10 mouse cellular contexts compared by ENCODE assay signal in genomic region chr10:24448001-24448561, GRCm38 (mm10).
DNase-seq lines count a peak whose midpoint lies in the region; ATAC-seq and TF ChIP-seq lines count a peak whose summit lies in the region.
"Had no signal": no experiment of that assay in that cellular context is flagged by ENCODE, and none has a peak within 500 bp of the region (broad histone marks: within the 10 kb centered on the region; RNA-seq: fewer than 3 reads in every experiment).

No protein-coding gene starts in this region.

- H3K4me1 ChIP-seq in lung, embryonic 14.5 days (ENCODE audit: insufficient read depth), result peaks cover 14% of the 10 kb centered on the region
- peaks cover 5% of the 10 kb centered on the region for H3K4me1 ChIP-seq in lung, adult 2 months (ENCODE audit: control insufficient read depth, insufficient read depth, low read length)
- peaks cover 8% of the 10 kb centered on the region for H3K4me1 ChIP-seq in kidney, embryonic 15.5 days
- peaks cover 2% of the 10 kb centered on the region; the same call in 1 of the 2 replicates for H3K4me1 ChIP-seq in small intestine, adult 2 months (ENCODE audit: control insufficient read depth, insufficient read depth, insufficient read length, low read length)
- no peaks in the 10 kb centered on the region for H3K4me1 ChIP-seq in cerebellum, adult 2 months (ENCODE audit: control insufficient read depth, insufficient read depth, low read length)
- H3K4me1 ChIP-seq: liver, embryonic 15.5 days had no signal

- no peak for TF ChIP-seq POLR2A in lung, adult 2 months (IDR thresholded peaks at IDR 0.05; ENCODE audit: borderline replicate concordance, extremely low read depth, low read depth, low read length)
- no peak for TF ChIP-seq POLR2A in small intestine, adult 2 months (IDR thresholded peaks at IDR 0.05; ENCODE audit: low read depth, low read length)
- TF ChIP-seq POLR2A in cerebellum, adult 2 months (IDR thresholded peaks at IDR 0.05; ENCODE audit: borderline replicate concordance, insufficient read depth, low read length), result no peak

- DNase-seq in lung, embryonic 14.5 days, result peak; percentile 85
- no peak for DNase-seq in lung, adult 2 months
- DNase-seq in heart, adult 9 months (ENCODE audit: low spot score in 2 of 2), result peak; percentile 75 to 77
- no peak for DNase-seq in cerebellum, adult 2 months
- no peak for DNase-seq in layer of hippocampus, postnatal 36 days
- no peak for DNase-seq in layer of hippocampus, adult 8-10 months (ENCODE audit: low spot score in 2 of 2)

- no peak overlapping the region for H3K4me3 ChIP-seq in lung, embryonic 14.5 days (ENCODE audit: low read depth, low read length)
- H3K4me3 ChIP-seq in lung, adult 2 months (replicated peaks; ENCODE audit: extremely low read depth, low read depth, low read length), result no peak overlapping the region
- H3K4me3 ChIP-seq in kidney, embryonic 15.5 days (replicated peaks), result no peak overlapping the region
- no peak overlapping the region for H3K4me3 ChIP-seq in small intestine, adult 2 months (ENCODE audit: low read depth, low read length)
- H3K4me3 ChIP-seq in cerebellum, adult 2 months (replicated peaks; ENCODE audit: insufficient read depth, low read depth, low read length), result no peak overlapping the region
- H3K4me3 ChIP-seq: liver, embryonic 15.5 days had no signal

- no peaks in the 10 kb centered on the region for H3K27me3 ChIP-seq in lung, embryonic 14.5 days (ENCODE audit: insufficient read depth, low read length)
- no peaks in the 10 kb centered on the region for H3K27me3 ChIP-seq in kidney, embryonic 15.5 days
- no peaks in the 10 kb centered on the region for H3K27me3 ChIP-seq in small intestine, adult 2 months (ENCODE audit: control insufficient read depth, insufficient read depth, low read length)
- no peaks in the 10 kb centered on the region for H3K27me3 ChIP-seq in cerebellum, adult 2 months (ENCODE audit: control insufficient read depth, insufficient read depth, low read length)
- H3K27me3 ChIP-seq: liver, embryonic 15.5 days had no signal

- H3K9me3 ChIP-seq in lung, embryonic 14.5 days (ENCODE audit: low read depth, low read length), result no peaks in the 10 kb centered on the region; the same call in 1 of the 2 replicates
- no peaks in the 10 kb centered on the region for H3K9me3 ChIP-seq in kidney, embryonic 15.5 days (replicated peaks)
- H3K9me3 ChIP-seq: G1E; liver, embryonic 15.5 days had no signal

- peak overlapping the region; percentile 86 for H3K27ac ChIP-seq in lung, embryonic 14.5 days (ENCODE audit: low read depth)
- peak overlapping the region; percentile 87 for H3K27ac ChIP-seq in kidney, embryonic 15.5 days
- H3K27ac ChIP-seq in small intestine, adult 2 months (ENCODE audit: insufficient read depth, low read depth, low read length), result peak overlapping the region; percentile 27; the same call in 1 of the 2 replicates
- H3K27ac ChIP-seq in cerebellum, adult 2 months (ENCODE audit: insufficient read depth, low read length), result no peak overlapping the region
- H3K27ac ChIP-seq: liver, embryonic 15.5 days had no signal

- TF ChIP-seq CTCF in lung, embryonic 14.5 days (IDR thresholded peaks at IDR 0.05; ENCODE audit: low read depth), result peak; percentile 5; the same call in 1 of the 2 replicates
- no peak for TF ChIP-seq CTCF in lung, adult 2 months (IDR thresholded peaks at IDR 0.05; ENCODE audit: insufficient read depth, low read length)
- TF ChIP-seq CTCF in small intestine, adult 2 months (IDR thresholded peaks at IDR 0.05; ENCODE audit: extremely low read depth, insufficient read length, insufficient replicate concordance, low read depth, low read length), result no peak
- no peak for TF ChIP-seq CTCF in cerebellum, adult 2 months (IDR thresholded peaks at IDR 0.05; ENCODE audit: borderline replicate concordance, insufficient read depth, low read depth, low read length)

- peak; percentile 65 for ATAC-seq in lung, embryonic 14.5 days (ENCODE audit: insufficient read depth)
- peak; percentile 54 for ATAC-seq in kidney, embryonic 15.5 days (replicated peaks; ENCODE audit: low FRiP score)

- H3K4me2 ChIP-seq in lung, embryonic 14.5 days, result 0 out of 2 replicates have a peak overlapping the region, but pooled peaks have one; percentile 13
- no peak overlapping the region for H3K4me2 ChIP-seq in kidney, embryonic 15.5 days
- H3K4me2 ChIP-seq: liver, embryonic 15.5 days had no signal

- no peaks in the 10 kb centered on the region for H3K36me3 ChIP-seq in lung, embryonic 14.5 days (ENCODE audit: insufficient read depth)
- no peaks in the 10 kb centered on the region for H3K36me3 ChIP-seq in kidney, embryonic 15.5 days
- no peaks in the 10 kb centered on the region for H3K36me3 ChIP-seq in small intestine, adult 2 months (ENCODE audit: control insufficient read depth, insufficient read depth, low read length)
- H3K36me3 ChIP-seq: G1E; liver, embryonic 15.5 days had no signal

- 24% methylated on average over 9 of the region's 9 CpGs for WGBS in lung, embryonic 14.5 days
- WGBS in lung, adult 2 months, result 38% methylated on average over 9 of the region's 9 CpGs
- WGBS in kidney, embryonic 15.5 days, result 47% methylated on average over 9 of the region's 9 CpGs
- 62% methylated on average over 9 of the region's 9 CpGs for WGBS in small intestine, adult 2 months
- WGBS in cerebellum, adult 2 months, result 30% methylated on average over 9 of the region's 9 CpGs

- H3K9ac ChIP-seq in lung, embryonic 14.5 days, result no peak overlapping the region
- no peak overlapping the region for H3K9ac ChIP-seq in kidney, embryonic 15.5 days
- H3K9ac ChIP-seq: liver, embryonic 15.5 days had no signal

Comparison
In these comparisons a context has a peak if more than half of its experiments do, and no peak if none do; other contexts are left out.
1. DNase-seq: peak in lung, embryonic 14.5 days (single experiment) and heart, adult 9 months (2 of 2); none in lung, adult 2 months (single experiment), cerebellum, adult 2 months (0 of 2), layer of hippocampus, postnatal 36 days (0 of 2) and layer of hippocampus, adult 8-10 months (0 of 2).